Mouse (Mus musculus): ENCODE measurements at regions not wholly inside any gene's neighbourhood (a gene's known extent, or its start where the extent isn't known, plus 50 kb on each side); places are given as distances from the start of the nearest gene placed in this dataset.
"Not testable (repeated sequence)": the region's sequence is repeated elsewhere in the genome, so short reads cannot be mapped to it uniquely, and the experiment has no call there.

- no peak overlapping the region for H3K9ac ChIP-seq (ENCODE audit: low read depth, low read length)
- H3K4me1 ChIP-seq (ENCODE audit: control insufficient read depth, insufficient read depth, low read length): no peaks in the 10 kb centered on the region
- intact Hi-C loops (cut with DNase I): no loop called here
- TF ChIP-seq POLR2A (IDR thresholded peaks at IDR 0.05; ENCODE audit: insufficient read depth, low read depth, low read length): no peak
- no peak for TF ChIP-seq EP300 (IDR thresholded peaks at IDR 0.05; ENCODE audit: insufficient read depth, low read depth, low read length)
- no peak for TF ChIP-seq CTCF (IDR thresholded peaks at IDR 0.05)
- no peak for DNase-seq
- H3K79me2 ChIP-seq (replicated peaks; ENCODE audit: control insufficient read depth, insufficient read depth, low read length): no peaks in the 10 kb centered on the region
- 73% methylated on average over 4 of the region's 4 CpGs for WGBS
- no peak overlapping the region for H3K27ac ChIP-seq
- no peaks in the 10 kb centered on the region for H3K36me3 ChIP-seq (ENCODE audit: control insufficient read depth, insufficient read depth, low read length)
- H3K4me3 ChIP-seq: no peak overlapping the region
- no peaks in the 10 kb centered on the region for H3K27me3 ChIP-seq (ENCODE audit: control insufficient read depth, insufficient read depth, low read length)
Measured at GRCm38 (mm10) chr4:67378632-67379031, 551.2 kb downstream of the Tlr4 start.

DNA sequence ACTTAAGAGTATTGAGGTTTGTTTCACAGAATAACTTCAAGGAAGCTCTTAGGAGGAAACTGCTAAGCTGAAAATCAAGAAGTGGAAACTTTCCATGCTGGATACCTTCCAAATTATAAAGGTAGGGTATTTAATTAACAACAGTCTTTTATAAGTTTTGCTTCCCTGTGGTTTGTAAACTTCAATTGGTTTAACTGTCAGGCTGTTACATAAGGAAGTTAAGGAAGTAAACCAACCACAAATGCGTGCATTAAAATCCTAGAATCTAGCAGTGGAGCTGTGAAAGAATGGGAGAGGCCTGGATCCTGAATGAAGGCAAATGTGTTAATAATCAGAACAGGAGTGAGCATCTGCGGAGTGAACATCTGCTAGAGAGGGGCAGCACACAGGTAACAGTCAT lies 560.5 kb downstream of the Tlr4 start:
- Histone ChIP-seq H3K79me2 (replicated peaks; ENCODE audit: control insufficient read depth, insufficient read depth, low read length) (no peaks in the 10 kb centered on the region), H3K27ac (no peak overlapping the region), H3K4me1 (ENCODE audit: control insufficient read depth, insufficient read depth, low read length) (no peaks in the 10 kb centered on the region), H3K4me3 (no peak overlapping the region), H3K27me3 (ENCODE audit: control insufficient read depth, insufficient read depth, low read length) (no peaks in the 10 kb centered on the region), H3K9ac (ENCODE audit: low read depth, low read length) (no peak overlapping the region), H3K36me3 (ENCODE audit: control insufficient read depth, insufficient read depth, low read length) (no peaks in the 10 kb centered on the region)
- intact Hi-C loops (cut with DNase I): no loop called here
- 81% methylated on average over 2 of the region's 2 CpGs for WGBS
- TF ChIP-seq CTCF (IDR thresholded peaks at IDR 0.05) (no peak), POLR2A (IDR thresholded peaks at IDR 0.05; ENCODE audit: insufficient read depth, low read depth, low read length) (no peak), EP300 (IDR thresholded peaks at IDR 0.05; ENCODE audit: insufficient read depth, low read depth, low read length) (no peak)
- DNase-seq: no peak

GRCm38 (mm10) chr4:67402977-67403376 lies 575.6 kb downstream of the Tlr4 start:
- intact Hi-C loops (cut with DNase I): no loop called here
- DNase-seq: no peak
- no peaks in the 10 kb centered on the region for H3K36me3 ChIP-seq (ENCODE audit: control insufficient read depth, insufficient read depth, low read length)
- H3K27ac ChIP-seq: no peak overlapping the region
- no peak overlapping the region for H3K4me3 ChIP-seq
- no peaks in the 10 kb centered on the region for H3K79me2 ChIP-seq (replicated peaks; ENCODE audit: control insufficient read depth, insufficient read depth, low read length)
- TF ChIP-seq EP300 (IDR thresholded peaks at IDR 0.05; ENCODE audit: insufficient read depth, low read depth, low read length): no peak
- TF ChIP-seq POLR2A (IDR thresholded peaks at IDR 0.05; ENCODE audit: insufficient read depth, low read depth, low read length): no peak
- TF ChIP-seq CTCF (IDR thresholded peaks at IDR 0.05): no peak
- WGBS: 75% methylated on average over 4 of the region's 4 CpGs
- no peaks in the 10 kb centered on the region for H3K27me3 ChIP-seq (ENCODE audit: control insufficient read depth, insufficient read depth, low read length)
- H3K4me1 ChIP-seq (ENCODE audit: control insufficient read depth, insufficient read depth, low read length): no peaks in the 10 kb centered on the region
- no peak overlapping the region for H3K9ac ChIP-seq (ENCODE audit: low read depth, low read length)

GRCm38 (mm10) chr4:67424064-67424463 lies 596.7 kb downstream of the Tlr4 start:
- no peak for TF ChIP-seq POLR2A (IDR thresholded peaks at IDR 0.05; ENCODE audit: insufficient read depth, low read depth, low read length)
- TF ChIP-seq CTCF (IDR thresholded peaks at IDR 0.05): no peak
- WGBS: 71% methylated on average over 1 of the region's 1 CpGs

DNA sequence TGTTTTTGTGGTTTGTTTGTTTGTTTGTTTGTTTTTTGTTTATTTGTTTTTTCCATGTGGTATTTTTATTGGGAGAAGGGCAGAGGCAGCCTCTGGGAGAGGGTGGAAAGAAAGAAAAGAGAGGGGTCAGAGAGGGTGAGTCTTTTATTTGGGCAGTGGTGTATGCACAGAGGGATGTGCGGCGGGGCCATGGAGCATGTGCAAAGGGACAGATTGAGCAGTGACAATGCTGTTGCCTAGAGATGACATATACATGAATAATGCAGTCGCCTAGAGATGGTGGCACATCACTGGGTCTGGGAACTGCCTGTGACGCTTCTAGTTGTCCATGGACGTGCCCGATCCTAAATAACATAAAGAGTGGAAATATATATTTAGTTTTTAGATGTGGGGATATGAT lies 598.3 kb downstream of the Tlr4 start:
- intact Hi-C loops (cut with DNase I): no loop called here
- Histone ChIP-seq H3K9ac (ENCODE audit: low read depth, low read length) (no peak overlapping the region), H3K4me1 (ENCODE audit: control insufficient read depth, insufficient read depth, low read length) (no peaks in the 10 kb centered on the region), H3K36me3 (ENCODE audit: control insufficient read depth, insufficient read depth, low read length) (no peaks in the 10 kb centered on the region), H3K4me3 (no peak overlapping the region), H3K79me2 (replicated peaks; ENCODE audit: control insufficient read depth, insufficient read depth, low read length) (no peaks in the 10 kb centered on the region), H3K27ac (no peak overlapping the region), H3K27me3 (ENCODE audit: control insufficient read depth, insufficient read depth, low read length) (no peaks in the 10 kb centered on the region)
- 84% methylated on average over 6 of the region's 6 CpGs for WGBS
- TF ChIP-seq CTCF (IDR thresholded peaks at IDR 0.05) (no peak), EP300 (IDR thresholded peaks at IDR 0.05; ENCODE audit: insufficient read depth, low read depth, low read length) (no peak), POLR2A (IDR thresholded peaks at IDR 0.05; ENCODE audit: insufficient read depth, low read depth, low read length) (no peak)
- DNase-seq: no peak

More at GRCm38 (mm10) chr4:67424064-67424463, 596.7 kb downstream of the Tlr4 start:
- intact Hi-C loops (cut with DNase I): no loop called here
- no peak for DNase-seq
- Histone ChIP-seq H3K79me2 (replicated peaks; ENCODE audit: control insufficient read depth, insufficient read depth, low read length) (no peaks in the 10 kb centered on the region), H3K4me3 (no peak overlapping the region), H3K27me3 (ENCODE audit: control insufficient read depth, insufficient read depth, low read length) (no peaks in the 10 kb centered on the region), H3K9ac (ENCODE audit: low read depth, low read length) (no peak overlapping the region), H3K36me3 (ENCODE audit: control insufficient read depth, insufficient read depth, low read length) (no peaks in the 10 kb centered on the region), H3K27ac (no peak overlapping the region), H3K4me1 (ENCODE audit: control insufficient read depth, insufficient read depth, low read length) (no peaks in the 10 kb centered on the region)

DNA sequence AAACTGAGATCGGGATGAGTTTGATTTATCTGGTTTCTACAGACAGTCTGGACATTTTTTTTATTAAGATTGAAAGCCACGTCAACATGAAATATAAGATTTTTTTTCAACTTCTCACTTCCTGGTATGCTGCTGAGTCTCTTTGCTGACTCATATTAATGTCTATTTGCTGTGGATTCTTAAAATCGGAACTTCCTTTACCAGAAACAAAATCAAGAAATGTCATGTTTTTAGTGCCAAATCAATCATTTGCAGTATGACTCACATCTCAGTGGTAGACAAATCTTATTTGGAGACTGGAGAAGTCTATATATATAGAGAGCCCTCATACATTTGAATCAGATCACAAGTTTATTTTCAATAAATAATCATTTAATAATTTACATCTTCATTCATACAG lies 620.5 kb downstream of the Tlr4 start:
- 73% methylated on average over 3 of the region's 3 CpGs for WGBS
- TF ChIP-seq CTCF (IDR thresholded peaks at IDR 0.05) (no peak), POLR2A (IDR thresholded peaks at IDR 0.05; ENCODE audit: insufficient read depth, low read depth, low read length) (no peak), EP300 (IDR thresholded peaks at IDR 0.05; ENCODE audit: insufficient read depth, low read depth, low read length) (no peak)
- Histone ChIP-seq H3K9ac (ENCODE audit: low read depth, low read length) (no peak overlapping the region), H3K36me3 (ENCODE audit: control insufficient read depth, insufficient read depth, low read length) (no peaks in the 10 kb centered on the region), H3K27me3 (ENCODE audit: control insufficient read depth, insufficient read depth, low read length) (no peaks in the 10 kb centered on the region), H3K27ac (no peak overlapping the region), H3K79me2 (replicated peaks; ENCODE audit: control insufficient read depth, insufficient read depth, low read length) (no peaks in the 10 kb centered on the region), H3K4me1 (ENCODE audit: control insufficient read depth, insufficient read depth, low read length) (no peaks in the 10 kb centered on the region), H3K4me3 (no peak overlapping the region)
- intact Hi-C loops (cut with DNase I): no loop called here
- DNase-seq: no peak

- H3K36me3 ChIP-seq (ENCODE audit: control insufficient read depth, insufficient read depth, low read length); DNase-seq; H3K4me1 ChIP-seq (ENCODE audit: control insufficient read depth, insufficient read depth, low read length); H3K27me3 ChIP-seq (ENCODE audit: control insufficient read depth, insufficient read depth, low read length); H3K9ac ChIP-seq (ENCODE audit: low read depth, low read length); H3K4me3 ChIP-seq; H3K27ac ChIP-seq; H3K79me2 ChIP-seq (replicated peaks; ENCODE audit: control insufficient read depth, insufficient read depth, low read length); intact Hi-C loops (cut with DNase I): not testable (repeated sequence)
- 95% methylated on average over 2 of the region's 2 CpGs for WGBS
Measured at GRCm38 (mm10) chr4:67459871-67460270, 632.5 kb downstream of the Tlr4 start.

Data from heart, adult 2 months (tissue).